Mouse (Mus musculus) neutrophil, adult 5-6 weeks (primary cell): ENCODE measurements around the gene Gapdh. TPM values are rescaled to one million over a fixed set of nuclear protein-coding genes. Genes with fewer than 3 reads are reported as not detected.

Experiments
- ATAC-seq: fragments of 151-379, 151-347 bp; 2 replicates; pipeline ENCODE4 v1.8.0; 2017; ENCODE audit warnings: mild to moderate bottlenecking, moderate TSS enrichment; ENCODE audit not compliant: insufficient number of reproducible peaks, poor library complexity, low FRiP score, severe bottlenecking; ENCODE audit errors: extremely low read depth
- total RNA-seq: library from RNA; stranded (forward); fragments of 200-1000 nt; gene quantifications from 2 replicates; pipeline ENCODE4 v1.2.3, GENCODE M21; 2017

Gene Gapdh
- total RNA-seq = 562 and 577 TPM in 2 replicates

- no peak for ATAC-seq
Observed at GRCm38 (mm10) chr6:125166051-125166751, at the start of gene Gapdh. TSS of gene Gapdh (minus strand) at chr6:125166467.

- peak; percentile 89 for ATAC-seq
Observed at GRCm38 (mm10) chr6:125215148-125215954, 49.1 kb upstream of the Gapdh start, which contains the start of gene Vamp1. TSS of gene Vamp1 (plus strand) at chr6:125215551.

- no peak for ATAC-seq
Observed at GRCm38 (mm10) chr6:125213715-125214114, 47.4 kb upstream of the Gapdh start.

- ATAC-seq = no peak
Observed at GRCm38 (mm10) chr6:125213129-125213528, 46.9 kb upstream of the Gapdh start.

GRCm38 (mm10) chr6:125212621-125213020, 46.4 kb upstream of the Gapdh start:
- no peak for ATAC-seq

- ATAC-seq = no peak
Observed at GRCm38 (mm10) chr6:125210436-125210835, 44.2 kb upstream of the Gapdh start.

- no peak for ATAC-seq
Observed at GRCm38 (mm10) chr6:125197166-125197565, 30.9 kb upstream of the Gapdh start.

GRCm38 (mm10) chr6:125196301-125196700, 30.0 kb upstream of the Gapdh start:
- ATAC-seq = no peak

GRCm38 (mm10) chr6:125195541-125196075, 29.3 kb upstream of the Gapdh start:
- no peak for ATAC-seq

- ATAC-seq = no peak
Observed at GRCm38 (mm10) chr6:125193390-125193789, 27.1 kb upstream of the Gapdh start.

- ATAC-seq = no peak
Observed at GRCm38 (mm10) chr6:125192841-125193240, 26.6 kb upstream of the Gapdh start.

GRCm38 (mm10) chr6:125192016-125192714, 25.9 kb upstream of the Gapdh start:
- peak; percentile 73 for ATAC-seq

GRCm38 (mm10) chr6:125191332-125192015, 25.2 kb upstream of the Gapdh start, which contains the start of the genes Ncapd2 and Mrpl51:
TSS of gene Ncapd2 (minus strand) at chr6:125191701.
TSS of gene Mrpl51 (plus strand) at chr6:125191801.
- peak; percentile 94 for ATAC-seq

GRCm38 (mm10) chr6:125190816-125191215, 24.5 kb upstream of the Gapdh start:
- ATAC-seq = no peak

- no peak for ATAC-seq
Observed at GRCm38 (mm10) chr6:125186203-125186602, 19.9 kb upstream of the Gapdh start.

- ATAC-seq = no peak
Observed at GRCm38 (mm10) chr6:125182133-125182532, 15.9 kb upstream of the Gapdh start.

- ATAC-seq = no peak
Observed at GRCm38 (mm10) chr6:125179601-125180000, 13.3 kb upstream of the Gapdh start.

GRCm38 (mm10) chr6:125175469-125175868, 9.2 kb upstream of the Gapdh start:
- ATAC-seq = no peak

- ATAC-seq = no peak
Observed at GRCm38 (mm10) chr6:125173256-125173655, 7.0 kb upstream of the Gapdh start.
